ENCODE assay signal across 35 mouse cellular contexts in the genomic region with DNA sequence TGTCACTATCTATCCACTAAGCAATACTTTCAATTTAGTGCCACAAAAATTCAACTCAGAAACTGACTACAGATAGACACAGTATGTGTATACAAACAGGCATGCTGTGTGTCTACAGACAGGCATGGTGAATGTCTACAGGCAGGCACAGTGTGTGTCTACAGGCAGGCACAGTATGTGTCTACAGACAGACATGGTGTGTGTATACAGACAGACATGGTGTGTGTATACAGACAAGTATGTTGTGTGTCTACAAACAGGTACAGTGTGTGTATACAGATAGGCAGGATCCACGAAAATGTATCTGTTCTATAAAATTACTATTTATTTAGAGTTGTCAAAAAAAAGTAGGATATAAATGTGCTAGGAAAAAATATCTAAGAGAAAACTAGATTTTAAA.
"Had no signal": no experiment of that assay in that cellular context is flagged by ENCODE, and none has a peak within 500 bp of the region (broad histone marks: within the 10 kb centered on the region; RNA-seq: fewer than 3 reads in every experiment).

No protein-coding gene starts in this region.

- H3K4me3 ChIP-seq: heart, adult 2 months; heart, embryonic 10.5 days; heart, embryonic 12.5 days; heart, embryonic 13.5 days; heart, embryonic 15.5 days; hindbrain, embryonic 10.5 days; hindbrain, embryonic 12.5 days; hindbrain, embryonic 13.5 days; hindbrain, embryonic 15.5 days; intestine, embryonic 15.5 days; kidney, embryonic 15.5 days; layer of hippocampus, adult 2 months had no signal

- H3K4me1 ChIP-seq: heart, embryonic 12.5 days; hindbrain, embryonic 12.5 days; intestine, embryonic 15.5 days had no signal

- H3K36me3 ChIP-seq: heart, embryonic 10.5 days; heart, embryonic 13.5 days; heart, embryonic 15.5 days; hindbrain, embryonic 10.5 days; hindbrain, embryonic 12.5 days; hindbrain, embryonic 13.5 days; hindbrain, embryonic 15.5 days; intestine, embryonic 15.5 days; kidney, embryonic 15.5 days had no signal

- H3K4me2 ChIP-seq: heart, embryonic 11.5 days; heart, embryonic 12.5 days; heart, embryonic 13.5 days; heart, embryonic 15.5 days; hindbrain, embryonic 12.5 days; hindbrain, embryonic 13.5 days; hindbrain, embryonic 14.5 days; hindbrain, embryonic 15.5 days; intestine, embryonic 15.5 days; kidney, embryonic 15.5 days had no signal

- H3K9ac ChIP-seq: heart, embryonic 12.5 days; heart, embryonic 13.5 days; heart, embryonic 15.5 days; hindbrain, embryonic 12.5 days; hindbrain, embryonic 13.5 days; hindbrain, embryonic 14.5 days; hindbrain, embryonic 15.5 days; intestine, embryonic 15.5 days; kidney, embryonic 15.5 days had no signal

- H3K27ac ChIP-seq: heart, adult 2 months; heart, embryonic 10.5 days; heart, embryonic 13.5 days; heart, embryonic 15.5 days; hindbrain, embryonic 10.5 days; hindbrain, embryonic 12.5 days; hindbrain, embryonic 13.5 days; hindbrain, embryonic 14.5 days; hindbrain, embryonic 15.5 days; hindbrain, postnatal 0 days; intestine, embryonic 15.5 days; kidney, embryonic 15.5 days; kidney, postnatal 0 days; layer of hippocampus, adult 2 months had no signal

- H3K9me3 ChIP-seq: heart, embryonic 10.5 days; heart, embryonic 13.5 days; heart, embryonic 15.5 days; hindbrain, embryonic 10.5 days; hindbrain, embryonic 12.5 days; hindbrain, embryonic 13.5 days; hindbrain, embryonic 15.5 days; intestine, embryonic 15.5 days; kidney, embryonic 15.5 days had no signal

- H3K27me3 ChIP-seq: heart, embryonic 12.5 days; heart, embryonic 13.5 days; heart, embryonic 15.5 days; hindbrain, embryonic 12.5 days; hindbrain, embryonic 13.5 days; hindbrain, embryonic 15.5 days; intestine, embryonic 15.5 days; kidney, embryonic 15.5 days had no signal

- DNase-seq: heart, adult 2 months; heart, postnatal 10 days; heart, postnatal 14 days; heart, postnatal 36 days; heart, postnatal 4 days; kidney, adult 11 months; kidney, adult 18-20 months; kidney, adult 2 months; kidney, adult 8-10 months; kidney, adult 9 months; kidney, postnatal 10 days; kidney, postnatal 14 days; kidney, postnatal 25 days; kidney, postnatal 36 days; kidney, postnatal 4 days; layer of hippocampus, adult 9-11 months had no signal

- ATAC-seq: hindbrain, embryonic 16.5 days; hindbrain, postnatal 0 days; inflammation-experienced regulatory T-cells, adult 6 months; intestine, embryonic 16.5 days; intestine, postnatal 0 days had no signal
